Mouse (Mus musculus) forebrain, embryonic 13.5 days (tissue): ENCODE measurements at regions not wholly inside any gene's neighbourhood (a gene's known extent, or its start where the extent isn't known, plus 50 kb on each side); places are given as distances from the start of the nearest gene placed in this dataset.

ENCODE experiments used
- ATAC-seq: fragments of 200-750 bp; cut with Nextera tagmentation; 2 replicates; pipeline ENCODE4 v1.8.0; 2017
- H3K27ac ChIP-seq: fragments of 300-500 bp; sonication (generic); 2 replicates; pipeline ENCODE4 v1.5.1; 2015; ENCODE audit warnings: inconsistent platforms, mild to moderate bottlenecking, moderate library complexity
- H3K27me3 ChIP-seq: fragments of 300-500 bp; sonication (generic); 2 replicates; pipeline ENCODE4 v1.6.1; 2015; ENCODE audit warnings: mild to moderate bottlenecking, inconsistent platforms
- H3K36me3 ChIP-seq: fragments of 300-500 bp; sonication (generic); 2 replicates; pipeline ENCODE4 v1.6.1; 2015; ENCODE audit warnings: mild to moderate bottlenecking, inconsistent platforms; ENCODE audit not compliant: poor library complexity, severe bottlenecking
- H3K4me1 ChIP-seq: fragments of 300-500 bp; sonication (generic); 2 replicates; pipeline ENCODE4 v1.6.1; 2015; ENCODE audit warnings: inconsistent platforms
- H3K4me2 ChIP-seq: fragments of 300-500 bp; sonication (generic); 2 replicates; pipeline ENCODE4 v1.6.1; 2015; ENCODE audit warnings: inconsistent platforms, mild to moderate bottlenecking, moderate library complexity
- H3K4me3 ChIP-seq: fragments of 300-500 bp; sonication (generic); 2 replicates; pipeline ENCODE4 v1.5.1; 2015; ENCODE audit warnings: mild to moderate bottlenecking, inconsistent platforms
- H3K9ac ChIP-seq: fragments of 300-500 bp; sonication (generic); 2 replicates; pipeline ENCODE4 v1.6.1; 2015; ENCODE audit warnings: mild to moderate bottlenecking, inconsistent platforms
- H3K9me3 ChIP-seq: fragments of 300-500 bp; sonication (generic); replicated peaks from 2 replicates; pipeline ENCODE4 v1.6.1; 2016; ENCODE audit warnings: inconsistent platforms
- WGBS: fragments of 180-500 bp; shearing (Covaris S2); methylation state at CpG from one replicate; pipeline ENCODE4 v1.1.7; 2015; 5-methylcytosine and 5-hydroxymethylcytosine counted together

DNA sequence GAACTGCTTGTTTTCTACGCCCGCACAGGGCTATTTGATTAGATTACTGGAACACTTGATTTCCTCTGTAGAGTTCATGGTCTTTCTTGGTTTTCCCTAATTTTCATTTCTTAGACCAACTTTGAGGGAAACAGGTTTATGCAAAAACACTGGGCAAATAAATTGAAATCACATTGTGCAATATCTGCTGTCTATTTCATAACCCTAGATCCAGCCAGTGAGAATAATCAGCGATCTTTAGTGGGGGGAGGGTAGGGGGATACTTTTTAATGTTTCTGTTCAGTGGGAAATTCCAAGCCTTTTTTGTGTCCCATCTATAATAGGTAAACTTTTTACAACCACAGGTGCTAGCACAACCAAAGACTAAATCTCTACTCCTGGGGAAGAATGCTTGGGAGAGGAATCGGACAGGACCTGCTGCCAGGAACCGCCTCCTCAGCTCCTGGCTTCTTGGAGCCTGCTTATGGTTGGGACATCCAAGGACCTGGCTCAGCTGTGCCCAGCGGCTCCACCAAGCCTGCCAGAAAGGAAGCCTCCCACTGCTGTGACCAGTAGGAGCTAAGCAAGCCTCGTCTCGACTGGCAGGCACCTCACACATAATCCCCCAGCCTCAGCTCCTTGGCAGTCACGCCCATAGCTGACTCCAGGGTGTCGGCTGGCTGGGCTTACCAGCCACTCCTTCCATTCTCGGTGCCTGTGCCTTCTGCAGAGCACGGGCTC is 80.8 kb upstream of the Irs2 start:
- H3K9me3 ChIP-seq: no peaks in the 10 kb centered on the region
- no peak overlapping the region for H3K27ac ChIP-seq
- H3K9ac ChIP-seq: no peak overlapping the region
- H3K4me2 ChIP-seq: no peak overlapping the region
- ATAC-seq: no peak
- 0 out of 2 replicates have a peak, but pooled peaks cover 3% of the 10 kb centered on the region for H3K4me1 ChIP-seq
- no peak overlapping the region for H3K4me3 ChIP-seq
- no peaks in the 10 kb centered on the region for H3K27me3 ChIP-seq
- H3K36me3 ChIP-seq: no peaks in the 10 kb centered on the region
- WGBS: 50% methylated on average over 12 of the region's 12 CpGs

GRCm38 (mm10) chr8:11085244-11085643 is 77.0 kb upstream of the Irs2 start:
- no peak overlapping the region for H3K4me2 ChIP-seq
- H3K9me3 ChIP-seq: no peaks in the 10 kb centered on the region
- no peak for ATAC-seq
- H3K27me3 ChIP-seq: no peaks in the 10 kb centered on the region
- 0 out of 2 replicates have a peak, but pooled peaks cover 3% of the 10 kb centered on the region for H3K4me1 ChIP-seq
- H3K9ac ChIP-seq: no peak overlapping the region
- WGBS: 73% methylated on average over 1 of the region's 1 CpGs
- no peaks in the 10 kb centered on the region for H3K36me3 ChIP-seq
- H3K4me3 ChIP-seq: no peak overlapping the region
- H3K27ac ChIP-seq: no peak overlapping the region

DNA sequence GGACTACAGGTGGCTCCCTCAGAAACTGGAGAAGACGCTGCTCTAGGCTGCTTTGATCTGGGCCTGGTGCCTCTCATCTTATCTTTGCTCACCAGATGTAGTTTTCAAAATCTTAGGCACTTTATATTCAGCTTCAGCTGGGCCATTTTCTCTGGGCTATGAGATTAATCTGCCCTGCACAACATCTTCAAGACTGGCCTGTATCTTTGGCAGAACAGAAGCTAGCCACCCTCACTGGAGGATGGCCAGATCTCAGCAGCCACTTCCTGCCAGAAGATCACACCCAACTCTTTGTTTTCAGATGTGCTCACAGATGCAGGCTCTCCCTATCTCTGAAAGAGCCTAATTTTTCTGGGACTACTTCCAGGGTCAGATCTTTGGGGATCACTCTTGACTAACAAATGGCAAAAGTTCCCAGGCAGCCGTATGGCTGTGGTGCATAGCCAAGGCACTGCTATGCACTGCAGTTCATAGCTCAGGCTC is 75.8 kb upstream of the Irs2 start:
- no peaks in the 10 kb centered on the region for H3K36me3 ChIP-seq
- WGBS: 90% methylated on average over 2 of the region's 2 CpGs
- H3K27me3 ChIP-seq: no peaks in the 10 kb centered on the region
- no peak overlapping the region for H3K4me2 ChIP-seq
- no peaks in the 10 kb centered on the region for H3K9me3 ChIP-seq
- H3K27ac ChIP-seq: no peak overlapping the region
- ATAC-seq: no peak
- 0 out of 2 replicates have a peak, but pooled peaks cover 3% of the 10 kb centered on the region for H3K4me1 ChIP-seq
- H3K9ac ChIP-seq: no peak overlapping the region
- H3K4me3 ChIP-seq: no peak overlapping the region

DNA sequence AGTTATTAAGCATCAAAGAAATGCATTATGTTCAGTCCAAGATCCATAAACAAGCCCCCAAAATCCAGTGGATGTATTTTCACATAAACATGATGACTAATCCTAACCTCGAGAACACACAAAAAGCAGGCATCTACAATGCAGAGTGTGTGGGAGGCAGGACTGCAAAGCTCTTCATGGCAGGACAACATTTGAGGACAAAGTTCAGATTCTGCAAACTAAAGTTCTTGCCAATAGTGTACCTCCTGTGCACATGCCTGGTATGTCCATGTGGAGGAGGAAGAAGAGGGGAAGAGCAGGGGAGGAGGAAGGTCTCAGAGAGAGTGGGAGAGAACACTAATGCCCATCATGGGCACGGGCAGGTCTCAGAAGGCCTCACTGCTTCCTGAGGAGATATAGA is 72.6 kb upstream of the Irs2 start:
- Histone ChIP-seq H3K9me3 (no peaks in the 10 kb centered on the region), H3K27ac (no peak overlapping the region), H3K4me3 (no peak overlapping the region), H3K27me3 (no peaks in the 10 kb centered on the region), H3K4me1 (peaks cover 10% of the 10 kb centered on the region), H3K9ac (no peak overlapping the region), H3K4me2 (no peak overlapping the region), H3K36me3 (no peaks in the 10 kb centered on the region)
- WGBS: 80% methylated on average over 2 of the region's 2 CpGs
- no peak for ATAC-seq

DNA sequence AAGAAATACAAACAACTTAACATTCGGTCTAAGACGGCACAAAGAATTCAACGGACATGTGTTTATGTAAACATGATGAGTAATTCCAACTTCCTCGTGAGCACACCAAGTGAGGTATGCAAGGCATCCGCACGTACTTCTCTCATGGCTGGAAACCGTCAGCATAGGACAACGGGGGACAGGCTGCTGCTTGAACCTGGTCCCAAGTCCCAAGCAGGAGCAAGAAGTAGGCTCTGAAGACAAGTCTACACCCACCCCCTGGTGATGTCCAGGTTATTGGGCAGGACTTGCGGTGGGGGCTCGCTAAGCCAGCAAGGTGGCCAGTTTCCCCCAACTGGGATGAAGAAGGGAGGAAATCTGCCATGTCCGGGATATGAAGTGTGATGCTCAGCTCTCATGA is 71.5 kb upstream of the Irs2 start:
- Histone ChIP-seq H3K36me3 (no peaks in the 10 kb centered on the region), H3K4me2 (no peak overlapping the region), H3K9ac (no peak overlapping the region), H3K27me3 (no peaks in the 10 kb centered on the region), H3K4me1 (peaks cover 10% of the 10 kb centered on the region), H3K9me3 (no peaks in the 10 kb centered on the region), H3K27ac (no peak overlapping the region), H3K4me3 (no peak overlapping the region)
- no peak for ATAC-seq
- 82% methylated on average over 11 of the region's 11 CpGs for WGBS

DNA sequence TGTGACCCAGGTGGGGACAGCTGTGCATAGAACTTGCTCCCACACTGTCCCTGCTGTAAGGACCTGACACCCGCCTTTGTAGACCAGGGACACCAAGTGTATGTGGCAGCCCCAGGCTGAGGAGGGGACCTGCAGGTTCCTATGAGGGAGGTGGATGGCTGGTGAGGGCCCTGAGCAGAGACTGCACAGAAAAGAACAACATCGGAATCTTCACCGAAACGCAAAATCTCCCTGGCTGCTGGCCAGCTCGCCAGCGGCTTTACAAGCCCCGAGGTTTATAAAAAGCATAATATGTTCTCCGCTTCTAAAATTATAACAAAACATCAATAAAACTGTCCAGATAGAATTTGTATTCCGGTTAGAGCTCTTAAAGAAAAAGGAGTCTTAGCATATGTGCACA is 68.9 kb upstream of the Irs2 start:
- Histone ChIP-seq H3K9ac (no peak overlapping the region), H3K4me3 (no peak overlapping the region), H3K4me2 (no peak overlapping the region), H3K36me3 (no peaks in the 10 kb centered on the region), H3K27me3 (no peaks in the 10 kb centered on the region), H3K4me1 (peaks cover 10% of the 10 kb centered on the region), H3K9me3 (no peaks in the 10 kb centered on the region), H3K27ac (no peak overlapping the region)
- WGBS: 66% methylated on average over 9 of the region's 9 CpGs
- ATAC-seq: no peak

GRCm38 (mm10) chr8:11071162-11071561 is 62.9 kb upstream of the Irs2 start:
- H3K36me3 ChIP-seq: no peaks in the 10 kb centered on the region
- no peak overlapping the region for H3K4me3 ChIP-seq
- H3K27ac ChIP-seq: no peak overlapping the region
- H3K4me2 ChIP-seq: no peak overlapping the region
- H3K4me1 ChIP-seq: no peaks in the 10 kb centered on the region
- H3K27me3 ChIP-seq: no peaks in the 10 kb centered on the region
- 59% methylated on average over 2 of the region's 2 CpGs for WGBS
- no peak for ATAC-seq
- H3K9ac ChIP-seq: no peak overlapping the region
- no peaks in the 10 kb centered on the region for H3K9me3 ChIP-seq

DNA sequence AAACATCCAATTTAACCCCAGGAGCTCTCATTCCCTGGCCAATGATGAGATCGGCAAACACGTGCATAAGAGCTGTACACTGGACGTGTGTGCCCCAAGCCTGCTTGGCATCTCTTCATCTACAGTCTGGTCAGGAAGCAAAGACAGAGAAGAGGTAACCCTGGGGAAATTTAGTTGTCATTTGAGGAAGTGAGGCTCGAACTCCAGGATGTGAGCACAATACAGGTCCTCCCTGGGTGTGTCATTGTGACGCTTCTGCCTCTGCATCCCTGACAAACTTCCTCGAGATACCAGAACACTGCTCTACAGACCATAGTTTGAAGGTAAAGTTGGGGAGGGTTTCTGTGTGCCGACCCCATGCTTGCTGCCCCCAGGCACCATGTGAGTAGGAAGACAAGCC is 59.2 kb upstream of the Irs2 start:
- 83% methylated on average over 7 of the region's 7 CpGs for WGBS
- no peaks in the 10 kb centered on the region for H3K36me3 ChIP-seq

DNA sequence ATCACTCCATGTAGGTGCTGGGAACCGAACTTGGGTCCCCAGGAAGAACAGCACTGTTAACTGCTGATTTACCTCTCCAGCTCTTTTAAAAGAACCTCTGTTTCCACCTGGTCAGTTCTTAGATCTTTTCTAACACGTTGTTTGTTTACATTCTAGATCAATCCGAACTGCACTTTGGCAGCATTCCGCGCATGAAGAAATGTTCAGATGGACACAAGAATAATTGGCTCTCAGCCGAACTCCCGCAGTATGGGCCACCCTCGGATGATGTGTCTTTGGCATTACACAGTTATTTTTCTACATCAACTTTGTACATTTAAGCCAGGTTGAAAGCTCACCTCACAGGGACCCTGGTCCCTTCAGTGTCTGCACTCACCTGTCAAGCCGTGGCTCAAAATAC is 57.7 kb upstream of the Irs2 start:
- Histone ChIP-seq H3K9ac (no peak overlapping the region), H3K4me2 (no peak overlapping the region), H3K9me3 (no peaks in the 10 kb centered on the region), H3K27ac (no peak overlapping the region), H3K4me1 (no peaks in the 10 kb centered on the region), H3K36me3 (no peaks in the 10 kb centered on the region), H3K27me3 (no peaks in the 10 kb centered on the region), H3K4me3 (no peak overlapping the region)
- 91% methylated on average over 9 of the region's 9 CpGs for WGBS
- ATAC-seq: no peak

More for the DNA sequence above, 59.2 kb upstream of the Irs2 start:
- Histone ChIP-seq H3K4me2 (no peak overlapping the region), H3K27me3 (no peaks in the 10 kb centered on the region), H3K27ac (no peak overlapping the region), H3K9me3 (no peaks in the 10 kb centered on the region), H3K4me3 (no peak overlapping the region), H3K4me1 (no peaks in the 10 kb centered on the region), H3K9ac (no peak overlapping the region)
- ATAC-seq: no peak

DNA sequence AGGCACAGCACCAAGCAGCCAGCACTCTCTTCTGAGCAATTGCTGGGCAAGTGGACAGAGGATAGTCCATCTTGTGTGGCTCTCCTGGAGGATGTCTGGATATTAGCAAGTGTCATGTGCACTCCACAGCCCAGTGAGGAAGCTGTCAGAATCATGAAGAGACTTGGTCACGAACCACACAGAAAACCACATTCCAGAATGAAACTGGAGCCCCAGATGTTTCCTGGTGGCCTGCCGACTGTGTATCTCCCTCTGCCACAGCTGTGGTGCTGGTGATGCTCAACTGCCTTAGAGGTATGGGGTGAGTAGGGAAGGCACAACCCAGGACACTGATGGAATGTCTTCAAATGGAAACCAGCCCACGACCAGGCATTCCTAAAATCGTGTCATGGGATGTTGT is 57.0 kb upstream of the Irs2 start:
- no peaks in the 10 kb centered on the region for H3K4me1 ChIP-seq

DNA sequence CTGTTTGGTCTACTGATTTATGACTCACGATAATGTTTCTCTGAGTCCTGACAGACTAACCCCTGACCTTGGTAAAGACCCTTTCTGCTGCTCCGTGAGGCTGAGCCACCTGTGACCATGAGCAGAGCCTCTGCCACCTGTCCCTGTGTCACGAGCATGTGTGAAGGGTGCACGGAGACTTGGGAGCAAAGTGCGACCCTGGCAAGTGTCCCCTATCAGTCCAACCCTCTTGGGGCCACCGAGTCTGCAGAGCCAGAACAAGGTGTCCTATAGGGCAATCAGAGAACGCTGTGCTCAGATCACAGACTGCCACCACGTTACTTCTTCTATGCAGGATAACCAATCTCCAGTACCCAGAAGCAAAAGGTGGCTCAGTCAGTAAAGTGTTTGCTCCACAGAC is 54.8 kb upstream of the Irs2 start:
- H3K4me2 ChIP-seq: no peak overlapping the region
- no peak overlapping the region for H3K27ac ChIP-seq
- 87% methylated on average over 8 of the region's 8 CpGs for WGBS
- H3K4me1 ChIP-seq: no peaks in the 10 kb centered on the region
- H3K9me3 ChIP-seq: no peaks in the 10 kb centered on the region
- no peak for ATAC-seq
- H3K36me3 ChIP-seq: no peaks in the 10 kb centered on the region
- H3K4me3 ChIP-seq: no peak overlapping the region
- H3K27me3 ChIP-seq: no peaks in the 10 kb centered on the region
- H3K9ac ChIP-seq: no peak overlapping the region

More for the DNA sequence above, 57.0 kb upstream of the Irs2 start:
- no peaks in the 10 kb centered on the region for H3K36me3 ChIP-seq
- WGBS: 83% methylated on average over 4 of the region's 4 CpGs
- no peak overlapping the region for H3K4me2 ChIP-seq
- ATAC-seq: no peak
- H3K9me3 ChIP-seq: no peaks in the 10 kb centered on the region
- H3K27me3 ChIP-seq: no peaks in the 10 kb centered on the region
- H3K27ac ChIP-seq: no peak overlapping the region
- H3K9ac ChIP-seq: no peak overlapping the region
- H3K4me3 ChIP-seq: no peak overlapping the region

GRCm38 (mm10) chr8:11062348-11062946 is 54.2 kb upstream of the Irs2 start:
- H3K4me1 ChIP-seq: no peaks in the 10 kb centered on the region
- 64% methylated on average over 3 of the region's 3 CpGs for WGBS
- H3K4me3 ChIP-seq: no peak overlapping the region
- no peak overlapping the region for H3K4me2 ChIP-seq
- H3K27ac ChIP-seq: no peak overlapping the region
- ATAC-seq: no peak
- no peaks in the 10 kb centered on the region for H3K27me3 ChIP-seq
- no peak overlapping the region for H3K9ac ChIP-seq
- no peaks in the 10 kb centered on the region for H3K9me3 ChIP-seq
- H3K36me3 ChIP-seq: no peaks in the 10 kb centered on the region

GRCm38 (mm10) chr8:11061711-11062110 is 53.5 kb upstream of the Irs2 start:
- no peak overlapping the region for H3K9ac ChIP-seq
- H3K4me2 ChIP-seq: no peak overlapping the region
- H3K4me3 ChIP-seq: no peak overlapping the region
- ATAC-seq: no peak
- no peaks in the 10 kb centered on the region for H3K27me3 ChIP-seq
- H3K36me3 ChIP-seq: no peaks in the 10 kb centered on the region
- H3K27ac ChIP-seq: no peak overlapping the region
- H3K4me1 ChIP-seq: no peaks in the 10 kb centered on the region
- no peaks in the 10 kb centered on the region for H3K9me3 ChIP-seq
- 54% methylated on average over 1 of the region's 1 CpGs for whole genome bisulfite sequencing
